Mouse (Mus musculus) gastrocnemius, adult 8-10 months (tissue): Measurements from ENCODE around the gene Prnd. TPM values are rescaled to one million over a fixed set of nuclear protein-coding genes. Genes with fewer than 3 reads are reported as not detected.

Experiments used
- DNase-seq, 2 experiments: peaks; one replicate each; pipeline ENCODE4 v3.0.0; 2022; ENCODE audit warnings: low spot score in 2 of 2
- total RNA-seq, 4 experiments: library from RNA; stranded (reverse); gene quantifications; 2 replicates each; pipeline ENCODE4 v1.2.4; 2022

The Prnd gene
- total RNA-seq: under 1 TPM in 2 of 4 experiments, not detected in 2; 0.10 to 0.40 TPM

DNA sequence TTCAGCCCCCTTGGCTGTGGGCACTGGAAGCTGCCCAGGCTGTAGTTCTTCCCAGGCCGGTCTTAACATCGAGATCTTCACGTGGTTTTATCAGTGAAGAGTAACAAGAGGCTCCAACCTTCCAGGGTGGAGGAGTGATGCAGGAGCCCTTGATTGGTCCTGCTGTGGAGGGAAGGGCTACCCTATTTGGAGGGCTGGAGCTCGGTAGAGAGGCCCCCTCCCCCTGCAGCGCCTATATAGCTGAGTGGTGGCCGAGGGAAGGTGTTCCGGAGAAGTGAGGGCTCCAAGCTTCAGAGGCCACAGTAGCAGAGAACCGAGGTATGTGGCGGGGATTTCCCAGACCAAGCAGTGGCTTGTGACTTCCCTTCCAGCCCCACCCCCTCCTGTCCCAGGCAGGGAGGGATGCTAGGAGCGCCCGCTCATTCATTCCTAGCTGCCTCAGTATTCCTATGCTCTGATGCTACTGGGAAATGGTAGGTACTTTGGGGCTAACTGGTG lies at the start of gene Prnd:
Gene Prnd, plus strand, starts transcription at position 264 of the 498 bp plus-strand sequence.
- no peak for DNase-seq

DNA sequence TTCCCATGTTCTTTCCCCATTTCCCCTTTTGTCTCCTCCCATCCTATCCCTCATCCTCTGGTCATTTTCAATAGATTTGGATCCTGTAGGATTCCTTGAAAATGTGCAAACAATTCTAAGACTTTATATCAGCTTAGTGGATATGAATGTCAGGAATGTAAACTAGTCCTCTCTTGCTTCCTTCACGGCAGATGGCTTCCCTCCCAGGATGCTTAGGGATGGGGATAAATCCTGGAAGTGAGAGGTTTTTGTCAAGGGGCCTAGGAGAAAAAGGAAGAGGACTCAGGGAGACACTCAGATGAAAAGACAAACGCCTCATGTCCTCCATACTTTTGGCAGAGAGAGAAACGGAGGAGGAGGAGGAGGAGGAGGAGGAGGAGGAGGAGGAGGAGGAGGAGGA lies 48.2 kb upstream of the Prnd start:
- DNase-seq: no peak

DNA sequence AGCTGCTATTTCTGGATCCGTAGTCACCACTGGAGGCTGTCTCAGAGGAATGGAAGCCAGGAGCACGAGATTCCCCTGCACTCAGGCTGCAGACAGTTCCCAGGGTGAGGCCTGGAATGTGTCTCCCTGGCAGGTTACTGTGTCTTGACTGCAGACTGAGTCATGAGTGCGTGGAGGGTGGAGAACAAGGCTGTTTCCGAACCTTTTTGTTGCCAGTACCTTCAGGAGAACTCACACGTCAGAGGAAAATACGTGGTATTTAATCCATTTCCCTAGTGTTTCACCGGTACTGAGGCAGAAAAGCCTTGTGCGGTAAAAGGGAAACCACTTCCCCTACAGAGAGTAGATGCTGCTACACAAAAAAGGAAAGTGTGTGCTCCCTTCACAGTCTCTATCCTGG lies 47.8 kb upstream of the Prnd start:
- peak; percentile 59 to 66 for DNase-seq

- no peak for DNase-seq
These were observed 45.6 kb upstream of the Prnd start for GRCm38 (mm10) chr2:131905025-131905424.

- DNase-seq: no peak
These were observed 44.9 kb upstream of the Prnd start for GRCm38 (mm10) chr2:131905776-131906175.

DNA sequence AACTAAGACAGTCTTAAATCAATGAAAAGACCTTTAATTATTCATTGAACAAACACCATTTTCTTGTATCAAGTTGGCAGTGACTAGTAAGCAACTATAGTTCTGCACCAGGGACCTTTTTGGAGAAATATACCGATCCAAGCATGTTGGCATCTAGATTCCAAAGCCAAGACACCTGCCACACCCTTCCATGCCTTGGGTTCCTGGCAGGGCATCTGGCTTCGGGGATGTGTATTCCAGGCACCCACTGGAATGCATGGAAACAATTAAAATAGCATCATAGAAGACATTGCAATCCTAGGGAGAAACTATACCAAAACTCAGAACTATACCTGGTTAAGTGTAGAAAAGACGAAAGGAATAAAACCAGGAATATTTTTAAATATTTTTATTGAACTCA lies 44.4 kb upstream of the Prnd start:
- no peak for DNase-seq

- DNase-seq: peak in 1 of 2 experiments; percentile 45
These were observed 43.8 kb upstream of the Prnd start for GRCm38 (mm10) chr2:131906846-131907245.

- DNase-seq: no peak
These were observed 43.4 kb upstream of the Prnd start for GRCm38 (mm10) chr2:131907311-131907710.

DNA sequence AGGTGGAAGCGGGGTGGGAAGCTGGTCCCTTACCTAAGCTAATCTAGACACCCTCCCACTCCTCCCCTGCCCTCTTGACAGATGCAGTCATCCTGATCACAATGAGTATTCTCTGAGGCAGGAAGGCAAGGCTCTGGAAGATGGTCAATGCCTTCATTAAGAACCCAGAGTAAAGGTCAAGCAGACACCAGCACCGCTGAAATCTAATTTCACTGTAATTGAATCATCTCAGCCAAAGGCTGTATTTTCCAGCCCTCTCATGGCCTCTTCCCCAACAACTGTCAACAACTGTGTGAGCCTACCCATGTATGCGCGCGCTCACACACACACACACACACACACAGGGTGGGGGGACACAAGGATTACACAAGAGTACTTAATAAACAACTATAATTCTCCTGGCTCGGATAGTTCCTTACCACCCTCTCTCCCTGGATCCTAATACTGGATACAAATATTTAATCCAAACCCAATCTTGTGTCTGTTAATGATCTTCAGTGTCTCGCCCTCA lies 42.3 kb upstream of the Prnd start:
- peak in 1 of 2 experiments; percentile 8 for DNase-seq

- DNase-seq: no peak
These were observed 41.8 kb upstream of the Prnd start for GRCm38 (mm10) chr2:131908906-131909305.

GRCm38 (mm10) chr2:131909683-131910572 lies 40.7 kb upstream of the Prnd start, which contains the start of the genes Prnp and Prn:
Prnp (plus strand) TSS chr2:131909928.
Prn (plus strand) TSS chr2:131909957.
- peak; percentile 78 to 89 for DNase-seq

DNA sequence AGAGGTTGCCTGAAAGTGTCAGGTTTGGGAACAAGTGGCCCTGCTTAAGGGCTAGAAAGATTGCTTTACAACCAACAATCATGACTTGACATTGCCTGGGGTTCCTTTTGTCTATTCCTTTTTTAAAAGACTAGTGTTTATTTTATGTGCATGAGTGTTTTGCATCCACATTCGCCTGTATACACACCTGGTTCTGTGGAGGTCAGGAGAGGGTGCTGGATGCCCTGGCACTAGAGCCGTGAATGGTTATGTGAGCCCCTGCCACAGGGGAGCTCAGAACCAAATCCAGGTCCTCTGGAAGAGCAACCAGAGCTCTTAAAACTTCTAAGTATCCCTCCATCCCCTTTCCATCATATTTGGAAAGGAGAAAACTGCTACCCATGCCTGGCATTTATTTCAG lies 39.8 kb upstream of the Prnd start:
- no peak for DNase-seq

DNA sequence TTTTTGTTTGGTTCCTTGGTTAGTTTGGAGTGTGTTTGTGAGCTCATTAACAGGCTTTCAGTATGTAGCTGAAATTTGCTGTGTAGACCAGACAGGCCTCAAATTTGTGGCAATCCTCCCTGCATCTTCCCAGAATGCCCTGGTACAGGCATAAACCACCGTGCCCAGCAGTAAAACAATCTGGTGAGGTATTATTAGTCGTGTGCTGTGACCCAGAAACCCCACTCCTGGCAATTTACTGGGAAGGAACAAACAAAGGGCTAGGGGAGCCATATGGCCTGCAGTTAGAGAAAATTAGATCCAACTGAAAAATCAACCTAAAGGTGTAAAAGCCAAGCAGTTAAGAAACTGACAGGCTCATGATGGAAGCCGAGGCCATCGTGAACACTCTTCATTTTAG lies 39.3 kb upstream of the Prnd start:
- DNase-seq: no peak

GRCm38 (mm10) chr2:131912526-131913258 lies 38.0 kb upstream of the Prnd start:
- DNase-seq: no peak

GRCm38 (mm10) chr2:131932275-131932902 lies 18.3 kb upstream of the Prnd start:
- no peak for DNase-seq

GRCm38 (mm10) chr2:131933013-131933412 lies 17.6 kb upstream of the Prnd start:
- DNase-seq: no peak

- no peak for DNase-seq
These were observed 17.1 kb upstream of the Prnd start for GRCm38 (mm10) chr2:131933598-131933997.

DNA sequence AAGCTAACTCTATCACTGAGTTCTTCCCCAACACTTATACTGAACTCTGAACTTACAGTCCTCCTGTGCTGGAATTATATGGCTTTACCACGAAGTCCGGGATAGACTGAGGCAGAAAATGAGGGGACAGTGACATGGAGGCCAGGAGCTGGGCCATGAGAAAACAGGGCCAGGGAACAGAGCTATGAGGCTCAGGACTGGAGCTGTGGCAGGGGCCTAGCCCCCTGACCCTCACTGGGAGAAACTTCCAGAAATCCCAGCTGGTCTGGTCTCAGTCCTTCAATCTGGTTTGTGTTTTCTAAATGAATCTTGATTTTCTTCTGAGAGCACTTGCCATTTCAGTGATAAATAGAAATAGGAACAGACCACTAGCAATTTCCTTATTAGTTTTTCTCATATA lies 16.4 kb upstream of the Prnd start:
- no peak for DNase-seq

GRCm38 (mm10) chr2:131935390-131936105 lies 15.1 kb upstream of the Prnd start:
- no peak for DNase-seq

GRCm38 (mm10) chr2:131936410-131936809 lies 14.3 kb upstream of the Prnd start:
- DNase-seq: no peak
